Mouse (Mus musculus) ovary, postnatal 36 days (tissue): ENCODE measurements at regions not wholly inside any gene's neighbourhood (a gene's known extent, or its start where the extent isn't known, plus 50 kb on each side); places are given as distances from the start of the nearest gene placed in this dataset.

ENCODE experiments used
- DNase-seq: peaks from one replicate; pipeline ENCODE4 v3.0.0; 2022; ENCODE audit warnings: low spot score, mixed read lengths

DNA sequence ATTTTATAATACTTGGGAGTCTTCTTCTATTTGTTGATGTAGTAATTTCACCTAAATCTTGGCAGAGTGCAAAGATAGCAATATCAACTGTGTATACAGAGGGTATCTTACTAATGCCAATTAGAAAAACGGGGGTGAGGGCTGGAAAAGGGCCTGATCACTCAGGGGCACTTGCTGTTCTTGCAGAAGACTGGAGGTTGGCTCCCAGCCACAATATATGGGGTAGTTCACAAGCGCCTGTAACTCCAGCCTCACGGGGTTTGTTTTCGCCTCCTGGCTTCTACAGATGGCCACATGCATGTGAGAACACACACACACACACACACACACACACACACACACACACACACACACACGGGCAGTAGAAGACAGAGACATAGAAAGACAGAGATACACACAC is 185.7 kb downstream of the Plk2 start:
- DNase-seq = no peak

- no peak for DNase-seq
Observed at GRCm38 (mm10) chr13:110584765-110585164, 189.9 kb downstream of the Plk2 start.

GRCm38 (mm10) chr13:110594630-110595029 is 199.8 kb downstream of the Plk2 start:
- no peak for DNase-seq

DNA sequence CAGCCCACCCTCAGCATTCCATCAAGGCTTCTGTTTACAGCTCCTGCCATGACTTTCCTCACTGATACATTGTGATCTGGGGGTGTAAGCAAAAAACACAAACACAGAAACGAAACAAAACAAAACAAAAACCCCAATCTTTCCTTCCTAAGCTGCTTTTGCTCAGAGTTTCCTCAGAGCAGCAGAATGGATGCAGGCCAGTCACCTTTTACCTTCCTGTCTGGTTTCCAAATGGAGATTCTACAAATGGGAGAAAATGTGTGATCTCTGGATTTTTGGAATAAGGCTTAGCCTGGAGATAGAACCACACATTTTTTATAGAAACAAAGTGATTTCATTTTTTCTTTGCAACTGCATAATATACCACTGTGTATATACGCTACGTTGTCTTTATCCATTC is 204.8 kb downstream of the Plk2 start:
- DNase-seq = no peak

DNA sequence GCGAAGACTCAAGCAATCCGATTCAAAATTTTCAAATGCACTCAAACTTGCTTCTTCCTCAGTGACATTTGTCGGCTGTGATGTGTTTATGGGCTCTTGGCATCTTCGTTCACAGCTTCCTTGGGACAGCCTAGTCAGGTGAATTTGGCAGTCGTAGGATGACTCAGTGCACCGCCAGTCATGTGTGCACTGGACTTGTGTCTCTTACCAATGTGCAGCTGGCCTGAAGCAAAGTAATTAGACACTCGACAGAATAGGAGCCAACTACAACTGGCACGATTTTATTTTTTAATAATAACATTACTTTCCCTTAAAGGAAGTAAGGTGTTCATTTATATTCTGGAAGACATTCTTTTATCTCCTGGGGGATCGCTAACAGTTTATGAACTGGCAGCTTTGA is 205.5 kb downstream of the Plk2 start:
- DNase-seq = no peak

GRCm38 (mm10) chr13:110601352-110601751 is 206.5 kb downstream of the Plk2 start:
- DNase-seq = no peak

DNA sequence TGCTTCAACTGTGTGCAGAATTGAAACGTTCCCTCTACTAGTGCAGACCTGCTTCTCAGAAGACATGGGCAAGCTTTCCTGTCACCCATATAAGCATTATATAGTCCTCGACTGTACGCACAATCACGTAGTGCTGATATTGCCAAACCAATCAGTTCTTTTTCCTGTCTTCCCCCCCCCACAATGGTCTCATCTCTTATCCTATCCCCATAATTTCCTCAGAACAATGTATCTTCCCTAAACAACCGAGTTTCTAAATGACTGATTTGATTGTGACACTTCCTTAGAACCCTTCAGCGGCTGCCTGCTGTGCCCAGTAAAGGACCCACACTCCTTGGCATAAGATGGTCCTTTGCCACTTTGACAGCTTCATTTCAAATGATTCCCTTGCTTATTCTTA is 207.0 kb downstream of the Plk2 start:
- DNase-seq = no peak

DNA sequence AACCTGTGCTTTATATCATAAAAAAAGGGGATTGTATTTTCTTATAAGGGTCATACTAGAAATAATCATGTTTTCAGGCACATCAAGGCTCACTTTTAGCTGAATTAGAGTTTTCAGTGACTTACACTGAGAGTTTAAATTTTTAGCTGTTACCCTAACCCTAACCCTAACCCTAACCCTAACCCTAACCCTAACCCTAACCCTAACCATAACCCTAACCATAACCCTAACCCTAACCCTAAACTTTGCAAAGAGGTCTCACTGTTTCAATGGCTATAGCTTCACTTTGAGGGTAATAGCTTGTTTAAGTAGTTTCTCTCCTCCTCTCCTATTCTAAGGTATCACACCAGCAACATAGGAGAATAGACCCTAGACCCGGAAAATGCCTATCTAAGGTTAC is 208.0 kb downstream of the Plk2 start:
- DNase-seq = no peak

GRCm38 (mm10) chr13:110619010-110619409 is 224.2 kb downstream of the Plk2 start:
- no peak for DNase-seq

- no peak for DNase-seq
Observed at GRCm38 (mm10) chr13:110627136-110627535, 232.3 kb downstream of the Plk2 start.

- DNase-seq = no peak
Observed at GRCm38 (mm10) chr13:110627732-110628131, 232.9 kb downstream of the Plk2 start.

- DNase-seq = no peak
Observed at GRCm38 (mm10) chr13:110628201-110628600, 233.4 kb downstream of the Plk2 start.

GRCm38 (mm10) chr13:110633261-110633781 is 238.5 kb downstream of the Plk2 start:
- no peak for DNase-seq

DNA sequence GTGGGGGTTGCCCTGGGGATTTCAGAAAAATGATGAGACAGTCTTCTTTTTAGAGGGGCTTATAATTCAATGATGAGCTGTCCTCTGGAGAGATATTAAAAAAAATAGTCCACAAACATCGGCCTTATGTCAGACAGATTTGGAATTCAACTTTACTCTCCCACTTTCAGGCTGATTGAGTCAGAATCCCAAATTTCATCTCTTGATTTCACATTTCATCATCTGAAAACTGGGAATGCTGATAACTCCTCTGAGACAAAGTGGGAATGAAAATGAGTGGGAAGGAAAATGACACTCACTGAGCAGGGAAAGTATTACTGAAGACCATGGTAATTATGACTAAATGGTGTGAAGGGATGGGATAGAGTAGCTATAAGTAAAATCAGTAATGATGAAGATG is 239.1 kb downstream of the Plk2 start:
- DNase-seq = no peak

DNA sequence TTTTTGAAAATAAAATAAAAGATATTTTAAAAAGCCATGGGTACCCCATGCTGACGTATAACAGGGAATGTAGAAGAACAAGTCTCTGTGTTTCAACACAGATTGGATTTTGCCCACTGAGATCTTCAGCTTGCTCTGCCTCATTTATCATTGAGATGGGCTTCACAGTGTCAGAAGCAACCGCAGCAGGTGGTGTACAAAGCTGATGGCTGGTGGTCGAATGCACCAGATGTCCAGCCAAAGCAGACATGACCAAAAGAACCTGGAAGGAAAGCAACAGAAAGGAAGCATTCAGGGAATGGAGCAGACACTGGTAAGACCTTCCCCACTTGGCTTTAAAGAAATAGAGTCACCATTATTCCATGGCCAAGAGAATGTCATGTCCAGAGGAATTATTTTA is 247.9 kb downstream of the Plk2 start:
- no peak for DNase-seq

- DNase-seq = peak; percentile 10
Observed at GRCm38 (mm10) chr13:110643198-110643896, 248.5 kb downstream of the Plk2 start.

- DNase-seq = no peak
Observed at GRCm38 (mm10) chr13:110643897-110644213, 249.0 kb downstream of the Plk2 start.

- DNase-seq = no peak
Observed at GRCm38 (mm10) chr13:110649378-110649777, 254.5 kb downstream of the Plk2 start.

GRCm38 (mm10) chr13:110649870-110650497 is 255.1 kb downstream of the Plk2 start:
- no peak for DNase-seq

DNA sequence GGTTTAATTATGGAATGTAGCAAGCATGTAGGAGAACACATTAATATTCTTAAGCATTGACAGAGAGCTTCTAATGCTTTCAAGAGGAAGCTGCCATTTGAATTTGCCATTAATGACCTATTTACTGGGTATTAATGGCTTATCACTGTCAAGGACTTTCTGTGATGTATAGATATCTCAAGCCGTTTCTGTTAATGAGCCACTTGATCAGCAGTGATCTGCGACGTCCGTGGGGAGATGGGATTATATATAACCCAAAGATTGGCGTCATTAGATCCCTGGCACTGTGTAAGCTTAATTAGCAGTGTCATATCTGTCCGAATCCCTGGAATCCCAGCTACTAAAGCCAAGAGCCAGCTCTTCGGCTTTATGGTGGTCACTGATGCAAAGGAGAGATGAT is 257.4 kb downstream of the Plk2 start:
- no peak for DNase-seq

- no peak for DNase-seq
Observed at GRCm38 (mm10) chr13:110665073-110665800, 270.4 kb downstream of the Plk2 start.

- DNase-seq = no peak
Observed at GRCm38 (mm10) chr13:110667276-110667956, 272.6 kb downstream of the Plk2 start.

- DNase-seq = no peak
Observed at GRCm38 (mm10) chr13:110673536-110673935, 278.7 kb downstream of the Plk2 start.
